Mouse (Mus musculus): ENCODE measurements around the gene Rnf213.

DNA sequence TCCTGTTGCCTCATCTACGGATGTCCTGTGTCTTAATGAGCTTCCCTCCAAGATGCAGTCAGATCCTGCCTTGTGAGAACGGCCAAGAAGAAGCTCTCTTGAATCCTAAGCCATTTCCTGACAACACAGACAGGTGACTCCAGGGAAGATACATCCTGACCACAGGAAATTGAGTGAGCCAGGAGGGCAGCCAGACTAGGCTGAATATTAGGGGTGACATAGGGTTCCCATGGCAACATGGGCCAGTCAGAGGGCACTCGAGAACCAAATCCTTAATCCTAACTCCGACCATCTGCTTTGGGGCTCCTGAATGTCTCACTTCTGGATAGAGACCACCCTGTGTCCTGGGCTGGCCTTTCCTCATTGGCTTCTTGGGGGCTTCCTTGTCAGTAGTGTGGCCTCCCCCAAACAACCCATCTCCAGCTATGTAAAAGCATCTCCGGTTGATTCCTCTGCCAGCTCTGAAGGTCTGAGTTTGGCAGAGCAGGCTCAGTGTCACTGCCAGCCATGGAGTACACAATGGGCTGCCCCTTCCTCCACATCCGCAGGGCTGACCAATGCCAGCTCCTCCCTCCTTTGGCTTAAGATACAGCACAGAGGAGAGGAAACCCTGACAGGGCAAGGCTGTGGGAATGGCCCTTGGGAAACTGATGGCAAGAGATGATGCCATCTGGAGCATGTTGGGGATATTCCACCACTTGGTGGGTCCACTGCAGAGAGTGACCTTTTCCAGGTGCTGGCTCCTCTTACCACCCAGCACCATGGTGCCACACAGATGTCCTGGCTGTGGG lies 129.2 kb downstream of the Rnf213 start:
- TF ChIP-seq ZNF384 (IDR thresholded peaks at IDR 0.05; ENCODE audit: low read depth, low read length) (no peak), ZC3H11A (IDR thresholded peaks at IDR 0.05; ENCODE audit: borderline replicate concordance, low read depth, low read length) (no peak), MAFK (IDR thresholded peaks at IDR 0.05; ENCODE audit: insufficient read depth, low read depth, low read length) (no peak)

Measured in ES-E14 (cell line).